Mouse (Mus musculus) heart, postnatal 25 days (tissue): ENCODE results near the gene Pi16. TPM values are rescaled to one million over a fixed set of nuclear protein-coding genes. Genes with fewer than 3 reads are reported as not detected.
"Not testable (repeated sequence)": the region's sequence is repeated elsewhere in the genome, so short reads cannot be mapped to it uniquely, and the experiment has no call there.

Experiments used
- DNase-seq: peaks from one replicate; pipeline ENCODE4 v3.0.0; 2022; ENCODE audit warnings: low spot score
- intact Hi-C: fragments of 180-260 bp; cut with DNase I; formaldehyde crosslinking; loops from one replicate; pipeline ENCODE4 v1.15.1; 2025
- total RNA-seq, 2 experiments: library from RNA; stranded (reverse); gene quantifications; 2 replicates each; pipeline ENCODE4 v1.2.3; 2021

Pi16 gene
- total RNA-seq, 2 experiments from 2014 or later: 32.6 to 45.8 TPM

DNA sequence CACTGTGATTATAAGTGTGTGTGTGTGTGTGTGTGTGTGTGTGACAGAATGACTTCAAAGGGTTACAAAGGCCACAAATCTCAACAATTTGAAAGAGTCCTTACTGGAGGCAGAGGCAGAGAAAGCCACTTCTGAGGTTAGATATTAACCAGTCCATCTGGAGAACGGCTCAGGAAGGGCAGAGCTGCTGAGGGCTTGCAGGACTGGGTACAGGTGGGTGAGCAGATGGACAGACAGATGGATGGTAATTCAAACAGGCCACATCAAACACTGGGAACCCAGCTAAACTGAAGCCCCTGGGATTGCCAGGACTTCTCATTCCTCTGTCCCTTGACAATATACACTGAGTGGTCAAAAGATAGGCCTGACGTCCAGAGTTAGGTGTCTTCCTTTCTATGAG is 31.5 kb downstream of the Pi16 start:
- intact Hi-C loops: no loop called here
- DNase-seq: no peak

DNA sequence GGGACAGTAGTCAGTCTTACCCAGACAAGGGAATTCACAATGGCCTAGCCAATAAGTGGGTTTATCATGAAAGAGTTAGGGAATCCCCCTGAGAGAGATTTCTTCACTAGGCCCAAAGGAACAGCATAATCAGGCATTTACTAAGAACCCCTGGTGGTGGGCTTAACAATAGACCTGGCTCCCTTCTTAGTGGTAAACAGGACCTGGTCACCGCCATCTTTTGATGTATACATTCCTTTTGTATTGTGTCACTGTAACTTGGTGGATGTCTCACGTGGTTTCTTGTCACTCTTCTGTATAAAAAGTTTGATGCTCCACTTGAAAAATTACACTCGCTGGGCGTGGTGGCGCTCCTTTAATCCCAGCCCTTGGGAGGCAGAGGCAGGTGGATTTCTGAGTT is 33.6 kb downstream of the Pi16 start:
- DNase-seq, intact Hi-C loops: not testable (repeated sequence)

DNA sequence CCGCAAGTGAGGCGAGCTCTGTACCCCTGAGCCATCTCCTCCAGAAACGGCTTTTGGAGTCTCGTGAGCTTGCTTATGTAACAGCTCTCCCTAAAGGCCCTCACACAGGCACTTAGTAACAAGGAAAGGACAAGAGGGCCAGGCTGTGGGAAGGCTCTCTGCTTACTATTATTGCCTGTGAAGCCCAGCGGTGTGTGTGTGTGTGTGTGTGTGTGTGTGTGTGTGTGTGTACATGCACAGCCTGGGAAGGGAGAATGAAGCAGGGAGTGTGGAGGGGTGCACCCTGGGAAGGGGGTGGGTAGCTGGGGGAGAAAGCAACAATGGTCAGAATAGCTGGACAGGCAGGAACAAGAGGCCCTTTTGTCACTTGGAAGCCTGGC is 38.0 kb downstream of the Pi16 start:
- intact Hi-C loops: no loop called here
- DNase-seq: no peak

DNA sequence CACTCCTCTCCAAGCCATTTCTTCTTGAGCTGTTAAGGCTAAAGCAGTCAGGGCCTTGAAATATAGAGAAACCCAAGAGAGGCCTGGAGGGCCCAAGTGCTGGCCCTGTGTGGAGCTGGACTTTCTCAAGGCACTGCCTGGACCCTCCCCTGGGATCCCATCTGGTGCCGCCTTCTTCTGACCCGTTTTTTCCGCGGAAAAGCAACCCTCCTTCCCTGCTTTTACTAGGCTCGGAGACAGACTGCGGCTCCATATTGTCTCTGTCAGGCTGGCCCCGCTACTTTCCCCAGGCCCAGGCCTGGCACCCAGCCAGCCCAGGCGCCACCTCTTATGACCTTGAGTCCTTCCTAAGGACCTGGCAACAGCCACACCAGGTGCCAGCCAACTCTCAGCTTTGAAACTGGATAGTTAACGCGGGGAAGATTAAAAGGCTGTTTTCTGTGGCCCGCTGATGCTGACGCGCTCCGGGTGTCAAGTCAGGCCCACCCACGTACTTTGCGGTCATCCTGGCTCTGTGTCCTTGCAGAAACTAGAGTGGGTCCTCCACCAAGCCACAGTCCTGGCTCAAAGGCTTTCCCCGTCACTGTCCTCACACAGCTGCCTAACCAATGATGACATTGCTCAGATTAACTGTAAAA is 38.5 kb downstream of the Pi16 start:
- intact Hi-C loops: no loop called here
- DNase-seq: peak; percentile 64

DNA sequence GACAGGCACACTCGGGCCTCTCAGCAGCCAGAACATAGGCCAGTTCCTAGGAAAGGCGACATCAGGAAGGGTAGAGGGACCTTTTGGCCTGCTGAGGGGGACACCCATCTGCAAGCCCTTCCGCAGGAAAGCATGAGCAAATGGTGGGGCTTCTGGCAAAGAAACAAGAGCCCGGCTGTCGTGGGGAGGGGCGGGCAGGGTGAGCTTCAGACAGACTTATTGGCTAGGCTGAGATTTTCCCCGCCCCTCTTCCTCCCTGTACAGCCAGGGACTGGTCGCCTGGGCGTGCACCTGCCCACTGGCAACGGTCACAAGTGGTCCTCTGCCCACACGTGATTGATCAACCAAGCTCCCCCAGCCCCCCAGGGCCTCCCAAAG is 39.0 kb downstream of the Pi16 start:
- intact Hi-C loops: no loop called here
- DNase-seq: peak; percentile 81

DNA sequence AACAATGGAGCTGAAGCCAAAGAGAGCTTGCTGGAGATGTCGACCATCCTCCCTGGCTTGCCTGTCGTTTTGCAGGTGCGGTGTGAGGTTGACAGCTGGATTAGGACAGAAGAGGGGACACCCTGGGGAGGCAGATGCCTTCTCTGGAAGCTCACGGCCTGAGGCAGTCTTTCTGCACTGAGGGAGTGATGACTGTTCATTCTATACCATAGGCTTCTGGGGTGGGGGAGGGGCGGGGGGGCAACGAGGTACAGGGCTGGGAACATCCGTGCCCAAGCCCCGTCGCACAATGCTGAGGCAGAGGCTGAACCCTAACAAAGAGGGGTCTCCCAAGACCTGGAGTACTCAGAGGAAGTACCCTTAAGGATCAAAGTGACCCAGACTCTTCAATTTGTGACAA is 39.4 kb downstream of the Pi16 start:
- no peak for DNase-seq
- intact Hi-C loops: no loop called here

DNA sequence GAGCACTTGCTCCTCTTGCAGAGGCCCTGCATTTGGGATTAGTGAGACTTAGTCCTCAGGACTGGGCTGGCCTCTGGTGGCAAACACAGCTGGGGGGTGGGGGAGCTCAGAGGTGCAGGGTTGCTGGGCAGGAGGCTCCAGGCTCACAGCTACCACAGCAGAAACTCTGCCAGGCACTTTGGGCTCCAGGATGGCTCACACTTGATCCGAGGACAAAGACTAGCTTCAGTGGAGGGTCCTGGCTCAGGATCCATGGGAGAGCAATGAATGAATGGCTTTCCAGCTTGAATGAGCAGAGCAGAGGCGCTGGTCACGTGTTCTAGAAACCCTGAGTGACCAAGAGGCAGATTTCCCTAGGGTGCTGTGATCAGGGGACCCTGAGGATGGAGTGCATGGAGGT is 41.4 kb downstream of the Pi16 start:
- DNase-seq: no peak
- intact Hi-C loops: no loop called here

DNA sequence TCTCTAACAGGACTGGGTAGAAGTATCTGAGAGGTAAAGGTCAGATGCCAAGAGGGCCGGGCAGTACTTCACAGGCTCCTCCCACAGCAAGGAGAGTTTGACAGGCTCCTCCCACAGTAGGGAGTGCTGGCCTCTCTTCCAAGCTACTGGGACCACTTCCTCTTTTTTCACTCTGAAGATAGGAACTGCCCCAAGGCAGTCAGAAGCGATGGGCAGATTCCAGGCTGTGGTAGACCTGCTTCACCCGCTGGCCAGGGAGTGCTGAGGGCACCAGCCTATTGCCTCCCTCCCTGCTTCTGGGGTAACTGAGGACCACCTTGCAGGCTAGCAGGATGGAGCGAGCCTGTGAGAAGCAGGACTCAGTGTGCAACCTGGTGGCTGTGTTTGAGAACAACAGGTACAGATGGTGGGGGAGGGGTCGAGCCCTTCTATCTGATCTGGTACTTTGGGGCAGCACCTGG is 43.3 kb downstream of the Pi16 start, which contains the start of gene Fgd2:
Fgd2 (plus strand) TSS at position 154 of the 461 bp plus-strand sequence.
- intact Hi-C loops: no loop called here
- no peak for DNase-seq

DNA sequence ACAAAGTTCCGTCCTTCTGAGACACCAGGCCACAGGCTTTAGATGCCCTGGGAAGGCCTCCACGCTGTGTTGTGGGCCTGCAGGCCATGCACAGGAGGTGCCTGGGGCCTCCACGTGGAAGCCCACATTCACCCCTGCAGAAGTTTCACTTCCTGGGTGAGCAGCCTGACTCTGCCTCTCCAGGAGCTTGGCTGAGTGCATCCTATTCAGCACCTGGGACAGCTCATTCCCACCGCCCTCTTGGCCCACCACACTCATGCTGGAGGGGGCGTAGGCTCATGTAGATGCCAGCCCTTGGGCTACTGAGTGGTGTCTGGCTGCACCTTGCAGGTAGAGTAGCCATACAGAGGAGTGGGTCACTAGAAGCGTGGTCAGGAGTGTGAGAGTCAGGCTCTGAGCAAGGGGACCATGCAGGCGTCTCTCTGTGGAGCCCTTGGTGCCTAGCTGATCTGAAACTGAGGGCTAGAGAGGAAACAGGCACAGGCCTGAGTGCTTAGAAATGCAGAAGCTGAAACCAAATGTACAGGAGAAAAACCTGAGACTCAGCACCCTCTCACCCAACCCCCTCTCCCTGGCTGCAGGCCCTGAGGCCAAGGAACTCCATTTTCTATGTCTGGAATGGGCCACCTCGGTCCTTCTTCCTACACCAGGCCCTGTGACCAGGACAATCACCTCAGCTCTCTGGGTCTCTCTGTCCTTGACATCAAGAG is 44.7 kb downstream of the Pi16 start:
- intact Hi-C loops: no loop called here
- DNase-seq: no peak

DNA sequence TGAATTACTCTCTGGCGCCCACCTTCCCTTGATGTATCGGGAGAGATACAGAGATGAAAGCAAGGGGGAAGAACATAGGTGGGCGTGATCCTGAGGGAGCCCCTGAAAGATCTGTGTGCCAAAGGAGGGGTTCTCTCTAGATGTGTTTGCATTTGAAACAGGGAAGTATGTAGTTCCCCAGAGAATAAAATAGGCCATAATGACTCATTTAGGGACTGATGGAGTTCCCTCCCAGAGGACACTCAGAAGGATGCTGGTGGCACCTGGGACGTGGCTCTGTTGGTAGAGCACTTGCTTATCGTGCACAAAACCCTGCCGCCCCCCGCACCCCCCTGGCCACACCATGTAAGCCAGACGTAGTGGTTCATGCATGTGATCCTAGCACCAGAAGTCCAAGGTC is 45.6 kb downstream of the Pi16 start:
- intact Hi-C loops: no loop called here
- DNase-seq: no peak

DNA sequence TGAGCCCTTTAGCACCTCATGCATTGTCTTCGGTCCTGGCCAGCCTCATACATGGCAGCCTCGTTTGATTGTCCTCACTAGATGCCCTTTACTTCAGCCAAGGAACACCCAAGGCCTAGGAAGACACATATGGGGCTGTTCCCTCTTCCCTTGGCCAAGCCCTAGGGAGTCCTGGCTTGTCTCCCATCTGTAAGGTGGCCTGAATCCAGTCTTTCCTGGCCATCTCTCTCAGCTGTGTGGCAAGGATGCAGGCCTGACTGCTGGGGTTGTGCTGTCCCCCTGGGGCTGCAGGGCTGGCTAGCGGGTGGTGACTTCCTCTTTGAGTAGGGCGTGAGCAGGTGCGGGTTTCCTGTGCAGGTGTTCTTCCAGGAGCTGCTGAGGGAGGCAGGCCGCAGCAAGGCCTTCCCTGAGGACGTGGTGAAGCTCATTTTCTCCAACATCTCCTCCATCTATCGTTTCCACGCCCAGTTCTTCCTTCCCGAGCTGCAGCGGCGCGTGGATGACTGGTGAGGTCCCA is 47.7 kb downstream of the Pi16 start:
- intact Hi-C loops: no loop called here
- no peak for DNase-seq

DNA sequence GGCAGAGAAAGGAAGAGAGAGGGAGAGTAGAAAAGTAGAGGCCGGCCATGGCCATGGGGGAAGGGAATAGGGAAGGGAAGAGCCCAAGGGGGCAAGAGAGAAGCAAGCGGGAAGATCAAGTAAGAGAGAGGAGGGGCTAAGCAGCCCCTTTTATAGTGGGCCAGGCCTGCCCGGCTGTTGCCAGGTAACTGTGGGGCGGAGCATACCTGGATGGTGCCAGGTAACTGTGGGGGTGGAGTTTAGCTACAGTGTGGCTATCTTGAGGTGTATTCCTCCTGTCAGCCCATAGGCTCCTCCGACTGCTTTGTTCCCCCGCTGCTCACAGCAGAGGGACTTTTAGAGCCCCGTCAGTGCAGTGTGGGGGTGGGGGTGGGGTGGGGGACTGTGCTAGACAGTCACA is 51.2 kb downstream of the Pi16 start:
- intact Hi-C loops: no loop called here
- DNase-seq: no peak

DNA sequence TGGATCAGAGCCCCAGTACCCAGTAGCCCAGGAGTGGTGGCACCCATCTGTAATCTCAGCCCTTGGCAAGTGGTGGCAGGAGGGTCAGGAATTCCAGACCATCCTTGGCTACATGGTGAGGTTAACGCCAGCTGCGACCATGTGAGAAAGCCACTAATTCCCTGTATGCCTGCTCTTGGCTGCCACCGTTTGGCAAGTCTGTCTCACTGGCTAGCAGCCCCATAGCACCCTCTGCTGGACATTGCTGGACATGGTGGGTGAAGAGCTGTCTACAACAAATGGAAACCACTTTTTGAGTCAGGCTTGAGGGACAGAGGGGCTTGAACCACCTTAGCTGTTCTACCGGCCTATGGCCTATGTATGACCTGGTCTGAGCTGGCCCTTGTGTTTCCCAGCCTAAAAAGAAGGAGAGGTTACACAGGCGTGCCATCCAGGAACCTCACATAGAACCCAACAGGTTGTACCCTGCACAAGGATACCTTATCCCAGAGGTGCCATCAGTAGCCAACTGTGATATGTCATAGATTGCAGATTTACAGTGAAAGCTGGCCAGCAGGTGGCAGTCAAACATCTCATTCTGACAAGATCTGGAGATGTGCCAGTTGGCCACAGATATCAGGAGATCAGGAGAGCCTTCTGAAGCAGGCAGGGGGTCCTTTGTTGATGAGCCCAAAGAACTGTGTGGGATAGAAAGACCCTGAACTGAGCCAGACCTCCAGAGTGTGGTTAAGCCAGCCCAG is 53.7 kb downstream of the Pi16 start:
- peak; percentile 80 for DNase-seq
- intact Hi-C loops: loop anchor here (1.0 to 2.0 kb wide), 5 partner anchors 32 to 194 kb away; partner anchors contain the start of gene BC004004

DNA sequence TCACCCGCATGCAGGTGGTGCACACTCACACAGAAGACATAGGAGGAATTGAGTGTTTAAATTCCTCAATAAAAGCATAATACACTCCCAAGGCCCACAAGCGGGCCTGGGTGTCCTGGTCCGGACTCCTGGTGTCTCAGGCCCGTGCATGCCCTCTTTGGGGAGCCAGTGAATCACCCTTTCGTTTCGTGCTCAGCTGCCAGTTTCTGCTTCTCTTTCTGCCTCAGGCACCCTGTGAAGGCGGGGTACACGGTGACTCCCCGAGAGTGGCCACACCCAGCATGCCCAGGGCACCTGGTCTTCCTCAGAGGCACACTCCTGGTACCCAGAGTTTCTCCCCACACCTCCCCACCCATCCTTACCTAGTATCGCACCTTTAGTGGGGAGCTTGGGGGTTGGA is 58.4 kb downstream of the Pi16 start:
- no peak for DNase-seq
- intact Hi-C loops: no loop called here

DNA sequence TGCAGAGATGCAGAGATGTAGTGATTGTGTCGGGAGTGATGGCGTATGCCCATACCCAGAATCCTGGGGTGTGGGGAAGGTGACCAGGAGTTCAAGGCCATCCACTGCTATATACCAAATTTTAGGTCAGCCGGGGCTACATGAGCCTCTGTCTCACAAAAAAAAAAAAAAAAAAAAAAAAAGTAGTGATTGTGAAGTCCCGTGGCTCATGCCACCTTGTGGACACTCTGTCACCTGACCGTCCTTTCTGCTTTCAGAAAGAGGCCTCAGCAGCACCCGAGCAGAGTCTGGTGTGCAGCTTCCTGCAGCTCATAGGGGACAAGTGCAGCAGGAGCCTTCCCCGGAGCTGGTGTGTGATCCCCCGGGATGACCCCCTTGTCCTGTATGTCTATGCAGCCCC is 60.6 kb downstream of the Pi16 start:
- DNase-seq: no peak
- intact Hi-C loops: no loop called here

Other genes with a start within 250 kb of the Pi16 start
- gene Cdkn1a, start 226.7 kb upstream of the Pi16 start, total RNA-seq: 100 to 1,000 TPM in 1 of 2 experiments, 10 to 100 TPM in 1; 30.1 to 102 TPM
- under 1 TPM; 0.13 to 0.39 TPM for gene Rab44, start 203.5 kb upstream of the Pi16 start, total RNA-seq
- 1 to 10 TPM; 5.1 to 5.6 TPM for gene Cpne5, start 79.5 kb upstream of the Pi16 start, total RNA-seq
- 10 to 100 TPM; 29.0 to 29.6 TPM for gene Ppil1, start 53.5 kb upstream of the Pi16 start, total RNA-seq
- 100 to 1,000 TPM; 192 to 222 TPM for gene BC004004, start 48.9 kb upstream of the Pi16 start, total RNA-seq
- 100 to 1,000 TPM; 220 TPM for gene Mtch1, start 30.3 kb downstream of the Pi16 start, total RNA-seq
- 1 to 10 TPM; 1.8 to 2.7 TPM for gene Fgd2, start 43.2 kb downstream of the Pi16 start, total RNA-seq
- gene Pim1, start 173.1 kb downstream of the Pi16 start, total RNA-seq: 10 to 100 TPM; 22.1 to 32.7 TPM
- not detected for gene Gm17657, start 232.0 kb downstream of the Pi16 start, total RNA-seq
- gene Tbc1d22b, start 232.1 kb downstream of the Pi16 start, total RNA-seq: 10 to 100 TPM; 12.7 to 13.3 TPM
- gene Tmem217, start 234.7 kb downstream of the Pi16 start, total RNA-seq: not detected